Mouse (Mus musculus) myocyte (in vitro differentiated cells): Measurements from ENCODE around the gene Laptm5.

Experiments
- E2F4 ChIP-seq: IDR thresholded peaks from one replicate; pipeline ENCODE4 v1.6.1; 2011; ENCODE audit warnings: mild to moderate bottlenecking, control low read depth, moderate library complexity; ENCODE audit not compliant: insufficient read depth
- MYOG ChIP-seq, 3 experiments: IDR thresholded peaks; one replicate each; pipeline ENCODE4 v1.6.1; 2011; ENCODE audit warnings: control low read depth in 2 of 3, low read depth in 2 of 3, mild to moderate bottlenecking in 2 of 3; ENCODE audit not compliant: insufficient read length in 2 of 3, control insufficient read depth in 1 of 3, insufficient read depth in 1 of 3
- POLR2A ChIP-seq: IDR thresholded peaks from one replicate; pipeline ENCODE4 v1.6.1; 2011; ENCODE audit warnings: low read depth, mild to moderate bottlenecking, control low read depth, moderate library complexity; ENCODE audit not compliant: insufficient read length

GRCm38 (mm10) chr4:130890511-130890840 lies 22.4 kb upstream of the Laptm5 start:
- TF ChIP-seq MYOG (IDR thresholded peaks at IDR 0.05; ENCODE audit: control insufficient read depth in 1 of 3, insufficient read depth in 1 of 3, insufficient read length in 2 of 3, low read depth in 2 of 3) = no peak
- no peak for TF ChIP-seq POLR2A
- TF ChIP-seq E2F4 = no peak
